Mouse (Mus musculus): ENCODE measurements around the gene D430042O09Rik. TPM values are rescaled to one million over a fixed set of nuclear protein-coding genes. Genes with fewer than 3 reads are reported as not detected.

Gene D430042O09Rik
- total RNA-seq, 1 experiment from 2014 or later: 37.0 TPM

DNA sequence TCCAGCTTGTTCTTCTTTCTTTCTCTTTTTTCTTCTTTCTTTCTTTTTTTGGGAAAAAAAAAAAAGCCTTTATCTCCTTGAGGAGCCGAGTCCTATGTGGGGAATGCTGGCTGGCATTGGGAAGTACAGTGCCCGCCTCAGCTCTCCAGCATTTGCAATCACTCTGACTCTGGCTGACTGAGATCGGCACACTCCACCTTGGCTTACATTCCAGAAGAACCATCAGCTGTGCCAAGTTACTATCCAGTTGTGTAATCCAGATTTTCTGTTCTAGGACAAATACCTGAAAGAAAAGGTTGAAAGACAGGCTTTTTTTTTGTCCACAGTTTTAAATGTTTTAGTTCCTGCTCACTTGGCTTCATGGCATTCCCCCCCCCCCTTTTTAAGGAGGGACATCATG lies 100.5 kb downstream of the D430042O09Rik start:
- no peak for DNase-seq

DNA sequence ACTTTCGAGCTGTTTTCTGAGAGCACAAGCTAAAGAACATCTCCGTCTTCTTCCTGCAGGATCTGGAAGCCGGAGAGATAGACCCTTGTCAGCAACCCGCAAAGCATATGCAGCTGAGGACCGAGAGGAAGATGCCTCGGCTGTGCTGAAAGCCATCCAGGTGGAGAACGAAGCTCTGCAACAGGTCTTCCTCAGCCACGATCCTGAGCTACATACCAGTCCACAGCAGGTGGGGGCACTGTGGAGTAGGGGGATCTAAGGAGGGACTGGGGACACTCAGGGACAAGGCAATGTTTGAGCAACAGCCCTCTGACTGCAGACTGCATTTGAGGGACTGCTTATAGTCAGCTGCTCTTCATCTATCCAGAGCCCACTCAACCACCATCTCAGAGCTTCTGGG lies 105.0 kb downstream of the D430042O09Rik start:
- no peak for DNase-seq

DNA sequence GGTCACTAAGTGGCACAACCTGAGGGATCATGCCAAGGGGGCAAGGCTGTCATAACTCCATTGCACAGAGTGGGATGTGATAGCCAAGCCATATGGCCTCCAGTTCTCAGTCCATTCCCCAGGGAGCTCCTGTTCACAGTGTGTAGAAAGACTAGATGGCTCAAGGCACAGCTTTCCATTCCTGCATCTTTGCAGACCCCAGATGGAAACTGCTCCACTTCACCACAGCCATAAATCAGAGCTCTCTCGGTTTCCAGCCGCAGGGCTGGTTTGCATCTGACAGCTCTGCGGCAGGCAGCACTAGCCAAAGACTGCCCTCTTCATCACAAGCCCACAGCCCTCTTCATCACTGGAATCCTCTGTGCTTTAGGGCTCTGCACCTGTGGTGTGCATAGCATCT lies 108.0 kb downstream of the D430042O09Rik start:
- DNase-seq: no peak

DNA sequence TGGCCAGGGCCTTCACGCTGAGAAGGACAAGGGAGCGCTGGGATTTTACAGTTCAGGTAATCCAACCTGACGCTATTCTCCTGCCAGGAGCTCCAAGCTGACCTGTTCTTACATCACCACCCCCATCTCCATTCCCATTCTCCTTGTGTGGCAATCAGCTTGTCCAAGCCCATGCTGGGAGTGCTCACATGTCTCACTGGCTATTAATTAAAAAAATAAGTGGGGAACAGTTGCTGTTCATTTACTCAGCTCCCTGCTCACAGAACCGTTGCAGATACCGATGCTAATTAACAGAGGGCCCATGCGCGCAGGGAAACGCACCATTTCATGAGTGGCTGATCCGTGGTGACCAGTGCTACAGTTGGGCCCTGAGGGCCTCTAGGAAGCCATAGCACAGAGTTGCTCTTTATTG lies 110.6 kb downstream of the D430042O09Rik start:
- DNase-seq: no peak

DNA sequence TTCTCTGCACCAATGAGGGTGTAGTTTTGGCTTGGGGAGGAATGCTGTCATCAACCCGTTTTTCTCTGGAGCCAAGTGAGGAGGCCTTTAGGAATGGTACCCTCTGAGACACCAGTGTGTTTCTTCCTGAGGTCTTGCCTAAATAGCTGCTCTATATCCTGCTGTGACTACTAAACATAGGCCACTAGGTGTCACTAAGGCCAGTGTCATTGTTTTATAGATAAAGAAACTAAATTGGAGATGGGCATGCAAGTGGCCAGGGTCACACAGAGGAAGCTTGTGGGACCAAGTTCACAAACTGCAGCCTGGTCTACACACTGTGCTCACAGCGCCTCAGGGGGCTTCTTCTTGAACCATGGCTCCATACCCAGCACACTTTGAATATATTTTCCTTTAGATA lies 112.5 kb downstream of the D430042O09Rik start:
- no peak for DNase-seq

DNA sequence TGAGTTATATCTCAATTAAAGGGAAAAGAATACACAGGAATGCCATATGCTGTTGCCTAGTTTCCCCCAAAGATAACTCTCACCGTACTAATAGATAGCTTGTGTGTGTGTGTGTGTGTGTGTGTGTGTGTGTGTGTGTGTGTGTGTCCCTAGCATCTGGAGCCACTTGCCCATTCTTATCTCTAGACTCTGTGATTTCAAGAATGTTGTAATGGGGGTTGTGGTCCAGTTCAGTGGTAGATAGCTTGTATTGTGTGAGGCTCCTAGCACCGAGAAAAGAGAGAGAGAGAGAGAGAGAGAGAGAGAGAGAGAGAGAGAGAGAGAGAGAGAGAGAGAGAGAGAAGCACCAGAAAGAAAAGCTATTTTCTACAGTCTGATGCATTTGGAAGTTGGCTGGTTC lies 118.7 kb downstream of the D430042O09Rik start:
- DNase-seq: no peak

DNA sequence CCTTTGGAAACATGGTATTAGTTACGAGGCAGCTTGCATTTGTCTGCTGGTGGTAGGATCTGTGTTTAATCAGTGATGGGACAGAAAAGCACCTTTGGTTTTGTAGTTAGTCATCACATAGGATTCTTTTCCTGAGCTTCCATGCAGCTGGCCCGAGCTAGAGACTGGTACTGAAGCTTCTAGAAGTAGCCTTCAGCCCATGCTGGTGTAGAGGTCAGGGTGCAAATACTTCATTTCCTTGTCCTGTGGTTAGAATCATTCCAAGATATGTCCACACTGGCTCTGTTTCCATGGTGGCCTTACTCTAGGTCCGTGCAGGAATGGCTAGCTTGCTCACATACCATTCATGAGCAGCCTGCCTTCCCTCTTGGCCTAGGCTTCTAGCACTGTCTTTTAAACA lies 119.2 kb downstream of the D430042O09Rik start:
- no peak for DNase-seq

DNA sequence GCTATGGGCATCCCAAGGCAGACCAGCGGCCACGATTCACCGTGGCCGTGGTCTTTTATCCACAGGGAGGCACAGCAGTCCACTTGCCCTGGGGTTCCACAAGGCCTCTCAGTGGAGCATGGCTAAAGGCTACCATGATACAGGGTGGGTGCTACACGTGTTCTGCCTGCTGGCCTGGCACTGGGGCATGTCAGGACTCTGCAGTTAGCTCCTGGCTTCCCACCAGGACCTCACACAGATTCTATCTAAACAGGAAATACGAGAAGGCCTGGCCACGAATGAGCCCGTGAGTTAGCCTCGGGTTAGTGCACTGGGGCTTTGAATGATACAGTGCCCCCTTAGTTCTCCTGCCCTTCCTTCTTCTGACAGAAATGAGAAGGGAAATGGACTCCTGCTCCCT lies 119.7 kb downstream of the D430042O09Rik start:
- no peak for DNase-seq

DNA sequence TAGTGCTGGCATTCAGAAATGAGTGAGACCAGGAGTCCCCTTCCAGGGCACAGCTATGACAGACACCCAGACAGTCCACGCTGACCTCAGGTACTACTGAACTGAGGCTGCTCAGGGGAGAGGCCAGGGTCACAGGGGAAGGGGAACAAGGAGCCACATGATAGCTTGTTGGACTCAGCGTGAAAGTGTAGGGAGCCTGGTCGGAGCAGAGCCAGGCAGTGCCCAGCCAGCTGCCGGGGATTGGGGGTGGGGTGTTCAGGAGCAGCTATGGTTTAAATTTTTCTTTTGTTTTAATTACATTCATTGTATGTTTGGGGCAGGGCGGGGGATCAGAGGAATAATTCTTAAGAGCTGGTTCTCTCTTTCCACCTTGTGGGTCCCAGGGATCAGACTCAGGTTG lies 120.9 kb downstream of the D430042O09Rik start:
- DNase-seq: no peak

DNA sequence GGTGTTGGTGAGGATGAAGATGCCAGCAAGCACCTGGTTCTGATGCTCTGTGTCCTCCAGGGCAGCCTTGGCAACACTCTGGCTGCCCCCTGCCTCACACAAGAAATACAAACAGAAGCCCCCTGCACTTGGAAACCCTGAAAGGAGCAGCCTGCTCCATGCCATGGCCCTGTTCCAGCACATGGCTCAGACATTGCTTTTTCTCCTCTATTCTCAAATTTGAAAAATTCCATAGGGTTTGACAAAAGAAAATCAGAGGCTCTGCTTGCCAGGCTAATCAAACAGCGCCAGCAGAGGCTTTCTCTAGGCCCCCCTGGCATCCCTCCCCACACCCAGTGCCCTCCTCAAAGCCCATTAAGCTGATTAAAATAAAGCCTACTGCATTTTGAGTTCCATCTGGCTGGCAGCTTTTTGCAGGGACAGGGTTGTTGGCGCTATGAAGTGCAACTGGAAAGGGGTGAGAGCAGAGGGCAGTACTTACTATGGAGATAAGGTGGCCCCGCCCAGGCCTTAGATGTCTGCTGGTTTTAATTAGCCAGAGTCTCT lies 121.5 kb downstream of the D430042O09Rik start:
- no peak for DNase-seq

DNA sequence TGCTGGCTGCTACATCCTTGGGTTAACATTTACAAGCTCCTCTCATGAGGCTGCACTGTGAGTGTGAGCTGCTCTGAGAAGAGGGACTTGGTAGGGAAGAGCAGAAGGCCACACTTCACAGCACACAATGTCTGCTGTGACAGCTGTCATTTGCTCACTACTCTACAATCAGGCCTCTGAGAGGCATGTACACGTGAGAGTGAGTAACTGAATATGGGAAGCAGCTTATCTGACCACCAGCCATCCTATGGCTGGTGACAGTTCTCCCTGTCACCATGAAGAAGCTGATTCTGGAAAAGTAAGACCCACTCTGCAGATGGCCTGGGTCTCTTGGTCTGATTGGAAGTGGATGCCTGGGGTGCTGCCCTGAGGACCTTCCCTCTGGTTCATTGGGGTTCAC lies 125.1 kb downstream of the D430042O09Rik start:
- DNase-seq: no peak

DNA sequence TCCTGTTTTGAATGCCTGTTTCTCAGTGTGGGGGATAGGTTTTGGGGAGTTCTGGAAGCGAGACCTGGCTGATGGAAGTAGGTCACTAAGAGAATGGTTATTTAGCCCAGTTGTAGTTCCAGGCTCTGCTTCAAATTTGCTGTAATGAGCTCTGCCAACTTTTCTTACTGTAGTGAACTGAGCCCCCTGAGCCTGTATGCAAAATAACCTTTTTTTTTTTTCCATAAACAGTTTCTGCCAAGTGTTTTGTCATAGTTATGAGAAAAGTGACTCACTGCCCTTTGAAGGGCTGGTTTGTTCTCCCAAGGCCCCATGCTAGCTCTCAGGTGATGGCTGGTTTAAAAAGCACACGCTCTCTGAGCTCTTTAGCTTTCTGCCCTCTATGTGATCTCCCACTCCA lies 125.8 kb downstream of the D430042O09Rik start:
- DNase-seq: no peak

DNA sequence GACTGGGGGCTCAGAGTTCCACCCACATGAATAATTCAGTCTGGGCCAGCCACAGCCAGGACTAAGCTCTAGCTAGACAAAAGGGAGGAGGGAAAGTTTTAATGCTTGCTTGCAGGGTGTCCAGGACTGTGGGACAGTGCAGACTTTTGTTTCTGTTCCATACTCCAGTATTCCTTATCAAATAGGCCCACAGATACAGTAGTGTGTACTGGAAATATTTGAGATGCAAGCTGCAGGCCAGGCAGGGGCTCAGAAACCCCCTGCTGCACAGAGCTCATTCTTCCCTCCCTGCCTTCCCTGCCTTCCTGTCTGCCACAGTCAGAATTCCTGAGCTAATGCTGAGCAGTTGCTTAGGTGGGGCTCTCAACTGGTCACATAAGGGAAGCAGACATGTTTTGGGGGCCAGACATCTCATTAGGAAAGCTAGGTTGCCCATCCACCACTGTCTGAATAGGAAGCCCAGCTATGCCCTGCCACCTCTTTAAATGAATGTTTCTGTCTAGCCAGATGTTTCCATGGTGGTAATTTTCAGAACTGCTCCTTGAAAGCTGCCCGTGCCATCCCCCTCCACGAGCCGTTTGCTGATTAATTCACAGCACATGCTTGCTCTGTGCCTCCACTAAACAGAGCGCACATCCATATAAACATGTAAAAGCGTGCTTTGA lies 130.5 kb downstream of the D430042O09Rik start:
- no peak for DNase-seq

DNA sequence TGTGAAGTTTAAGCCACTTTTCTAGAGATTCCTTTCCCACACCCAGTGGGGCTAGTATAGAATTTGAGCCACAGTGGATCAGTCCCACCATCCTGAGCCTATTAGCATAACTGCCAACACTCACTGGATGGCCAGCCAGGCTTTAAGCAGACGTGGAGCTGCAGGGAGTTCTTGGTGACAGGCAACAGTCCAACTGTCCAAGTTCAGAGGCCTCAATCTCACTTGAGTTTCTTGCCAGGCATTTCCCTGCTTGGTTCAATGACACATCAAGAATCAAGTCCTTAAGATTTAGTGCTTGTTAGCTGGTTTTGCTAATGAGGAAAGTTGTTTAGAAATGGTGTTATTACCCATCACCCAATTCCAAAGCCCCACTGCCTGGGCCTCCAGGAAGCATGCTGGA lies 137.9 kb downstream of the D430042O09Rik start:
- no peak for DNase-seq

DNA sequence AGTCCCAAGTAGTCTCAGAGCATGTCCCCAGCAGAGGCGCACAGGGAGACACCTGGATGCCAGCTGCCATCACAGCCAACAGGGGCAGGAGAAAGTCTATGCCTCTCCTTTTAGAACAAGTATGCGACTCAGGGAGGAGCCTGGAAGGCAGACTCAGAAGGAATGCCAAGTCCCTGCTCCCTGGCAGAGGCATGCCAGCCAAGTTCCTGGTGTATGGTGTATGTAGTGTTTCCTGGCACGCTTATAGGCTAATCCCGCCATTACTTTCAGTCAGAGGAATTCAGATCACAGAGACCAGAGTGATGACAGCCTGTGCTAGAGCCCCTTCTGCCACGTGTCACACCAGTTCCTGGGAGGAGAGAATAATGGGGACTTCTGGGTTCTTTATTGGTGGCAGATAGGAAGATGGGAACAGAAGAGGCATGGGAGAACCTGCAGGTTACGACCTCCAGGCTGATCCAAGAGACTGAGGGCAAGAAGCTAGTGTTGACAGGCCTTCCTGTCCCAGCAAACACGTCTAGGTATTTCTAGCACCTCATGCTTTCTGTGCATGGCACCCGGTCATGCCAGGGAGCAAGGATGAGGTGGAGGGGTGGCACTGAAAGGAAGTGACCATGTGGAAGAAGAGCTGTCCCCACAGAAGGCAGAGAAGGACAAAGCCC lies 139.3 kb downstream of the D430042O09Rik start:
- DNase-seq: no peak

DNA sequence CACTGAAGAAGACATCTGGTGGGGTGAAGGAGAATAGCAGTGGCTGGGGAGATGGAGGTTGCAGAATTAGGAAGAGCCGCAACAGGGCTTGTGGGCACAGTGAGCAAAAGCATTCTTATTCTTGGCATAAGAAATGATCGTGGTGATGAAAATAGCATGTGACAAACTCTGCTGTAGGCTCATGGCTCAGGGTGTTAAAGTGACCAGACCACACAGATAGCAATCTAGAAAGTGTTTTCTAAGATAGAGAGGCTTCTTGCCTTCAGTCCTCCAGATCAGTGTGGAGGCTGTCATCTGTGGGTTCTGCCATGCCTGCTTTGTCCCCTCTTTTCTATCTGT lies 139.8 kb downstream of the D430042O09Rik start:
- DNase-seq: no peak

DNA sequence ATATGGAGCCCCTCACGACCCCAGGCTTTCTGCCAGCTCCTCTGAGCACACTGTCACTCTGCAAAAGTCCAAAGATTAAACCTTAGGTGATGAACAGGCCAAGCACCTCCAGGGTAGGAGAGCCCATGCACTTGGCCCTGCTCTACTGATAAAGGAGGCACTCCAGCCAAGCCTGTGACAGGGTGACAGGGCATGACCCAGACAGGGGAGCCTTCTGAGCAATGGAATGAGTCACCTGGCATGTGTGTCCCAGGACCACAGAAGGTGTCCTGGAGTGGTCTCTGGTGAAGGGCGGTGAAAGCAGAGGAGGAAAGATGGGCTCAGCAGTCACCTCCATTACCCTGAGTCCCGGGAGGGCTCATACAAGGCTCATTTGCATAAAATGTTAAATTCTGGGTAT lies 151.9 kb downstream of the D430042O09Rik start:
- DNase-seq: no peak

DNA sequence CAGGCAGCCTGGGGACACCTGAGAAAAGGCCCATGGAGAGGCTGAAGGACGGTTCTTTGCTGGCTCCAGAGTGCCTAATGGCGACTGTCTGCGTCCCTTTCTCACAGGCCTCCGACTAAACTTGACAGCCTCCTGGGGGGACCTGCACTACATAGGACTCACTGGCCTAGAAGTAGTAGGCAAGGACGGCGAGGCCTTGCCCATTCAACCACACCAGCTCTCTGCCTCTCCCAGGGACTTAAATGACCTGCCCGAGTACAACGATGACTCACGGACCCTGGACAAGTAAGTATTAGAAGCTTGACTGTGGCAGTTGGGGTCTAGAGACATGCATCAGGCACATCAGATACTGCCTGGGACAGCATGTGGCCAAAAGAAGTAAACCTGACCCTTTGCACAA lies 152.7 kb downstream of the D430042O09Rik start:
- DNase-seq: no peak

DNA sequence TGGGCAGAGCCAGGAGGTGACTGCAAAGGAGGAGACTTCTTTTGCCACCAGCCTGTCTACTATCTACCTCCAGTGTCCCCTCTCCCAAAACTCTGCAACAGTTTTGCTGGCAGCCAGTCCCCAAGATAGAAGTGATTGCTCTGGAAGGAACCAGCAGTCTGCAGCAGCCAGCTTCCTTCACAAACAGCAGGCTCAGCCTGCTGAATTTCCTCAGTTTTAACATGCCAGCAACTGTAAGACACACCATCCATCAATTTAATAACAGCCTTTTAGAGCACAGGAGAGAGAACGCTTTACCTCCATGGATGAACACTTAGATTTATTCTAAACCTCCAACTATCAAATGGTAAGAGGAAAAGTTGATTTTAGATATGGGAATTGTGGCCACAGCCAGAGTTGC lies 156.3 kb downstream of the D430042O09Rik start:
- DNase-seq: no peak

DNA sequence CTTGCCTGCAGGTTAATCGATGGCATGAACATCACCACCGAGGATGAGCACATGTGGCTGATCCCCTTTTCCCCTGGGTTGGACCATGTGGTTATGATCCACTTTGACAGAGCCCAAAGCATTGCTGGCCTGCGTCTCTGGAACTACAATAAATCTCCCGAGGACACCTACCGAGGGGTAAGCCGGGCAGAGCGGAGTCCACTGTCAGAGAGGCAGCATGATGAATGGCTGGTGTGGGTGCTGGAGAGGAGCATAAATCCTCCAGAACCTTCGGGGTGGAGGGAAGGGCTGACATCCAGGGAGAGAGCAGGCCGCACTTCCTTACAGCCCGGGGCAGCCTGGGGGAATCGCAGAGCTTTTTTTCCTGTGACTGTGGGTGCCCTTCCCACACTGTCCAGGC lies 157.5 kb downstream of the D430042O09Rik start:
- peak; percentile 51 for DNase-seq

DNA sequence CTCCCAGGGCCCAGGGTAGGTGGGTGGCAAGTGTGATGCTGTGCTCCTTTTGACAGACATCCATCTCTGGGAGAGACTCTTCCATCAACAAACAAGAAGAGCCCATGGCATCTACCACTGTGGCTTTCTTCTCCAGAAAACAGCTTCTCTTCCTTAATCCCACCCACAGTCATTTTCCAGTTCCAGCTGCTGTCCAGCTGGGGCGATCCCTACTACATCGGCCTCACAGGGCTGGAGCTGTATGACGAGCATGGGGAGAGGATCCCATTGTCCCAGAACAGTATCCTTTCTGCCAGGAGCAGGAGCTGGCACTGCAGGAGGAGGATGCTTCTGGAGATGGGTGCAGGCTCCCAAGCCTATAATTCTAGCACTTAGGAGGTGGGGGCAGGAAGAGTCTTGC lies 160.9 kb downstream of the D430042O09Rik start:
- DNase-seq: no peak

DNA sequence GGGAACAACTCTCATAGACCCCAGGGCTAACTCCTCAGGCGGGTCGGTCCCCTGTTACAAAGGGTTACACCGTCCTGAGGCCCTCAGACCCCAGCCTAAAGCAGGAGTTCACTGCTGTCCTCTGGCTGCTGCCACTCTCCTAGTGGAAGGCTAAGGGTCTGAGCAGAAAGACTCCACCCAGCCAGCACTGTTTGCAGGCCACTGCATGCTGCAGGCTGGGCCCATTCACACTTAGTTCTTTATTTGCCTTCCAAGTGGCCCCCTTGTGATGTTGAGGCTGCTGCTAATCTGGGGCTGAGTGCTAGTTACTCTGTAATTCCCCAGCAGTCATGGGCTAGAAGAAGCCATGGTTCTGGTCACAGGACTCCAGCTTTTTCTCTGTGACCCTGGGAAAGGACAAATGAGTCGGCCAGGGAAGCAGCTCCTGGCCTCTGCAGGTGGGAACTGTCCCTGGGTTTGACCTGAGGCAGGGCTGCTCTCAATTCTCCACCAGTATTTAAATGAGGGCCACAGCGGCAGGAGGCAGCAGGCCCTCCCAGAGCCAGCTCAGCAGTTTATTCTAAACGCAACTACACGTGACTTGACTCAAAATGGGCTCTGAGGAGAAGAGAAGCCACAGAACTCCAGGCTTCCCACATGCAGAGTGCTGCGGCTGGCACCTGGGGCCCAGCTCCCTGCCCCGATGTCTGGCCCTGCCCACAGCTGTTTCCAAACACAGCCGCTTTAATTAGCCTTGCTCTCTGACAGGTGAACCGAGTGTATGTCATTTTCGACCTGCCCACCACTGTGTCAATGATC lies 163.9 kb downstream of the D430042O09Rik start:
- DNase-seq: no peak

DNA sequence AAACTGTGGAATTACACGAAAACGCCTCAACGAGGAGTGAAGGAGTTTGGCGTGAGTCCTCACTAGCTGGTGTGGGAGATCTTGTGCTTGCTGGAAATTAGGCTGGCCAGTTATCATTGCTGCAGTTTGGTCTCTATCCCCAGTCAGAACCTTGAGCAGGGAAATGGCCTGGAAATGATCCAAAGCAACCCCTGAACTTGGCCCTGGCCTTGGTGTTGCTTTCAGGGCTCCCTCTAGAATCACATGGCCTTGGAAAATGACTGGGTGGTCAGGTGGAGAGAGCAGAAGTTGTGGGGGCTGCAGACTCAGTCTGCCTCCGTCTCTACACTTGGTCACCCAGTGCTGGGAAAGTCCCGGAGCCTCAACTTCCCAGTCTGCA lies 164.5 kb downstream of the D430042O09Rik start:
- DNase-seq: no peak

All from adrenal gland, postnatal 25 days (tissue).